Mouse (Mus musculus): ENCODE measurements at regions not wholly inside any gene's neighbourhood (a gene's known extent, or its start where the extent isn't known, plus 50 kb on each side); places are given as distances from the start of the nearest gene placed in this dataset.

DNA sequence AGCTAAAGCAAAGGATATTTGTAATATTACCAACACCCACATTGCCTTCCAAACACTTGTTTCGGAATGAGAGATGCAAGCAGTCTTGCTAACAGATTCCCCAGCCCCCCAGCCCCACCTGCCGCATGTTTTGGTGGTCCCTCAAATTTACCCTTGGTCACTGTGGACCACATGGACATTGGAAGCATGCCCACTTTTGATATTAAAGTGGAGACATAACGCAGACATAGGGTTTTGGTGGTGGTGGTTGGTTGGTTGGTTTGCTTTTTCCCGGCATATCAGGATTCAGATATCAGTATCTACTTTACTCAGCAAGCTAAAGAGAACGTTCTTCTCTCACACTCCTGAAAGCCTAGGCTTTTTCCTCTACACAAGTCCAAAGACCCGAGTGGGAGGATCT lies 381.3 kb downstream of the Zfp536 start:
- ATAC-seq: no peak

DNA sequence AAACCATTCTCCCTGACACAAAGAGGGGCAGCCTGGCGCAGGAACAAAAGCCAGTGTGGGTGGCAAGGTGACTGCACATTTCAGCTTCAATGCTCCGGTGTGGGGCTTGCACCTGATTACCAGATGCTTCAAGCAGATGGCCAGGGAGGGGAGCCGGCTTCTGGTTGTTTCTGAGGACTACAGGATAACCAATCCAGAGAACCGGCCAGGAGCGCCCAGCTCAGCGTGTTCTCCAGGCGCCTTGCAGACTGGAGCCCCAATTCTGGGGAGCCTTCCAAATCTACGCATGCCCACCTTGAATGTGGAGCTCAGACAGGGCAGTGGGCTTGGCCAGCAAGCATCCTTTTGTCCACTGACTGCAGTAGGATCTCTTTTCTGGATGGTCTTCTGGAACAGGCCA lies 380.8 kb downstream of the Zfp536 start:
- no peak for ATAC-seq

DNA sequence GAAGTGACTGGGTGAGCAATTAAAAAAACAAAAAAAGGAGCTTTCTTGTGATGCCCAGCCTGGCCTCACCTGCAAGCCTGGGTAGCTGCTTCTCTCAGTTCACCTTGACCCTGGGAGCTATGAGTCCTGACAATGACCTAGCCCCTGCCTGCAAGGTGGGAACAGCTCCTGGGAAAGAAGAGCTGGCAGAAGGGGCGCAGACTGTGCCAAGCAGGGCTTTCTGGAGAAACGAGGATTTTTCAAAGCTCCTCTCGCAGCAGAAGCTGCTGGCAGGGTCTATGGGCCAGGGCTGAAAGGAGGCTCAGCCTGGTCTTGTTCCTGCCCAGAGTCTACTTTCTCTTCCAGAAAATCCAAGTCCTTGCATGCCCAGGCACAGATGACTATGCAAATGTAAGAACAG lies 380.4 kb downstream of the Zfp536 start:
- no peak for ATAC-seq

DNA sequence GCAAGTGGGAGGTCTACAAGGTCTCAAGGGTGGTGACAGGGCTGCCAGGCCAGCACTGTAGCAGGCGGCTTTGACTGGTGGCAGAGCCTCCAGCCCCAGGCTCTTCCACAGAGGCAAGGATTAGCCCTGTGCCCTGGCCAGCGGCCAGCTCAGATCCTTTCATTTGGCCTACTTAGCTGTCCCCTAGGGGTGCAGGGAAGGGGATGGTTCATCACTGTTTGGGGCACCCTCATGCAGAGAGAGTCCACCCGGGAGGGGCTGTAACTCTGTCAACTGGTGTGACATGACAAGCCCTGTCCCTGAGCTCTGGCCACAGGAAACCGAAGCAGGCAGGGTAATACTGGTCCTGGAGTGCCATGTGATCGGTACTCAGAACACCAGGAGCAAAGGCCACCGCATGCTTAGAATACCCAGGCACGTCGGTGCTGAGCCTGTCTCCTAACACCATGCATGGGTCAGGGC lies 378.4 kb downstream of the Zfp536 start:
- ATAC-seq: no peak

DNA sequence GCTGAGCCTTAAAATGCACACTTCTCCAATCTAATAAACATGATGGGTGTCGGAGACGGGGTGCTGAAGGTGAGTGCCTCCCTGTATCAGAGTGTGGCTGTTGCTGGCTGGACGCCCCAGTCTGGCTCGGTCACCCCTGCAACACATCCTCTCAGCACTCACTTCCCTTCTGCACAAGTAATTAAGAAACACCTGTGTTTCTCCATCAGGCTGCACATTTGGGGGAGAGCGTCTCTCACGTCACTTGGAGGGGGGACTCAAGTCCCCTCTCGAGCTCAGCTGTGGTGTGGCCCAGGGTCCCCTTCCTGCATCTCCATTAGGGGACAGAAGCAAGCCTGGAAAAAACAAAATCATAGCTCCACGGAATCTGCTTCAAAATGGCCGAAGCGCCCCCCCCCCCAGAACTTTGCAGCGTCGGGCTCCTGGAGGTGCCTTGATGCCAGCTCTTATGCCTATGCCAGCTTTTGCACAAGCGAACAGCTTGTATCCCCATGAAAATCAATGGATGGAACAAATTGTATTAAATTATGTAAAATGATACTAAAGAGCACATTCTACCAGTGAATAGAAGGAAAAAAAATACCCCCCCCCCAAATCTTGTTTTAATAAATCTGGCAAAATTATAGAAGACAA lies 377.4 kb downstream of the Zfp536 start:
- ATAC-seq: no peak

DNA sequence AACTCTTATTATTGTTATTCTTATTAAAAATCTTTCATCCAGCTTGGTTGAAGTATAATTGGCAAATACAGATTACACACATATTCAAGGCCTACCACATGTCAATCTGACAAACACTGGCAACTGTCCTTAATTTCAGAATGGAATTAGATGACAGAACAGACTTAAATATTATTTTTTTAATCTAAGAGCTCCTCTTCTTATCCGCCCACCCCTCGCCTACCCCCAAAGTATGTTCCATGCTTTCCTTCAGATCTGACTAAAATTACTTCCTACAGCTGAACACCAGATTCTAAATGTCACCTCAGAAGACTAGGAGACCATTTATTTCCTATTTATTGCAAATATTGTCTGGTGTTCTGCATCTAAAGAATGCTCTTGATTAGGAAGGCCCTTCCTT lies 370.0 kb downstream of the Zfp536 start:
- no peak for ATAC-seq

DNA sequence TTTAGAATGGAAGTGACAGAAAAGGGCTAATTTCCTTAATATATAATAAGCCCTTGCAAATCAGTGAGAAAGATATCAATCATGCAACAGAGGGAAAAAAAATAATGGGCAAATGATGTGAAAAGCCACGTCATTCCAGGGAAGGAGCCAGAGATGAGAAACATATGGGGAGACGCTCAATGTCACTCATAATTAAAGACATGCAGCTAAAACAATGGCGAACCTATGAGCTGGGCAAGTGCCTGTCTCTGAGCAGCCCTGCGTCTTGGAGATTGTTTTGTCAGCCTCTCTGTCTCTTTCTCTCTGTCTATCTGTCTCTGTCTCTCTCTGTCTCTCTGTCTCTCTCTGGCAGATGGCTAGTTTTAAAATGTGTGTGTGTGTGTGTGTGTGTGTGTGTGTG lies 360.1 kb downstream of the Zfp536 start:
- no peak for ATAC-seq

DNA sequence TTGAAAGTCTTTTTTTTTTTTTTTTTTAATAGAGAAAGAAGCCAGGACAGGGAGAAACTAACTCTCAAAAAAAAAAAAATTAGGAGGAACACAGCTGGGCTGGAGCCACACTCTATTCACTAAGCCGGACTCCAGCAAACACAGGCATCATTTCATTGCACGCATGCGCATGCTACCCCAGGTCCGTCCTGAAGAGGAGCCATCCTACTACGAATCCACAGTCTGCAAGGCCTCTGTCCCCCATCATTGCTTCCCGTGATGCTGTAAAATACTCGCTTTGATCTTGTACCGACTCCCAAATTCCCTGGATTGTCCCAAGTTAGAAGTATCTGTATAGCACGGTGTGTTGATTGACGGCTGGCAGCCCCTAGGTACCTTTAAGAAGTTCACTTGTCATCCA lies 351.7 kb downstream of the Zfp536 start:
- ATAC-seq: no peak
